Mouse (Mus musculus): ENCODE results near the gene Rimbp2. TPM values are rescaled to one million over a fixed set of nuclear protein-coding genes. Genes with fewer than 3 reads are reported as not detected.

Gene Rimbp2
- total RNA-seq, 2 experiments from 2014 or later = 67.1 to 68.9 TPM

Other genes starting within 250 kb of the Rimbp2 start
- 10 to 100 TPM; 30.4 to 33.2 TPM for gene Stx2, start 55.1 kb upstream of the Rimbp2 start, total RNA-seq (2021)
- gene Ran, start 66.6 kb upstream of the Rimbp2 start, total RNA-seq (2021) = 100 to 1,000 TPM; 164 to 165 TPM
- under 1 TPM; 0.28 to 0.38 TPM for gene Adgrd1, start 143.3 kb upstream of the Rimbp2 start, total RNA-seq (2021)